Mouse (Mus musculus) midbrain, embryonic 11.5 days (tissue): ENCODE measurements around the gene Rrp1b. TPM values are rescaled to one million over a fixed set of nuclear protein-coding genes. Genes with fewer than 3 reads are reported as not detected.
A peak's percentile ranks its signal among the peaks of the same experiment; 100 is the strongest.

Source experiments
- ATAC-seq: fragments of 200-750 bp; cut with Nextera tagmentation; 2 replicates; pipeline ENCODE4 v1.8.0; 2017; ENCODE audit warnings: moderate TSS enrichment, moderate library complexity; ENCODE audit not compliant: low FRiP score
- DNase-seq: peaks from one replicate; pipeline ENCODE4 v3.0.0; 2015; ENCODE audit warnings: low spot score; ENCODE audit errors: missing footprints
- H3K27ac ChIP-seq: fragments of 300-500 bp; sonication (generic); 2 replicates; pipeline ENCODE4 v1.5.1; 2014; ENCODE audit warnings: low read depth, low read length
- H3K27me3 ChIP-seq: fragments of 300-500 bp; sonication (generic); 2 replicates; pipeline ENCODE4 v1.6.1; 2014; ENCODE audit warnings: mild to moderate bottlenecking, low read length, moderate library complexity, mixed read lengths; ENCODE audit not compliant: control insufficient read depth, insufficient read depth
- H3K36me3 ChIP-seq: fragments of 300-500 bp; sonication (generic); 2 replicates; pipeline ENCODE4 v1.6.1; 2014; ENCODE audit warnings: mild to moderate bottlenecking, low read length, moderate library complexity, mixed read lengths; ENCODE audit not compliant: control insufficient read depth, insufficient read depth
- H3K4me1 ChIP-seq: fragments of 300-500 bp; sonication (generic); 2 replicates; pipeline ENCODE4 v1.6.1; 2014; ENCODE audit warnings: low read length; ENCODE audit not compliant: control insufficient read depth, insufficient read depth
- H3K4me2 ChIP-seq: fragments of 300-500 bp; sonication (generic); 2 replicates; pipeline ENCODE4 v1.6.1; 2014; ENCODE audit warnings: mild to moderate bottlenecking, moderate library complexity
- H3K4me3 ChIP-seq: fragments of 300-500 bp; sonication (generic); 2 replicates; pipeline ENCODE4 v1.5.1; 2014; ENCODE audit warnings: low read depth, low read length
- H3K9ac ChIP-seq: fragments of 300-500 bp; sonication (generic); 2 replicates; pipeline ENCODE4 v1.6.1; 2014; ENCODE audit warnings: low read length
- H3K9me3 ChIP-seq: fragments of 300-500 bp; sonication (generic); 2 replicates; pipeline ENCODE4 v1.6.1; 2016; ENCODE audit warnings: low read length; ENCODE audit not compliant: control insufficient read depth
- WGBS: fragments of 180-500 bp; shearing (Covaris S2); extraction: QIAGEN DNeasy Blood & Tissue Kit; methylation state at CpG from one replicate; pipeline ENCODE4 v1.1.7; 2014; 5-methylcytosine and 5-hydroxymethylcytosine counted together
- polyA plus RNA-seq: library from polyadenylated mRNA; unstranded; fragments of >200 nt; fragmentation: Nextera tagmentation; extraction: Ambion mirVana; gene quantifications from 2 replicates; pipeline ENCODE4 v1.2.1, GENCODE M21; 2014

Rrp1b gene
- polyA plus RNA-seq = 49.4 and 51.2 TPM in 2 replicates

DNA sequence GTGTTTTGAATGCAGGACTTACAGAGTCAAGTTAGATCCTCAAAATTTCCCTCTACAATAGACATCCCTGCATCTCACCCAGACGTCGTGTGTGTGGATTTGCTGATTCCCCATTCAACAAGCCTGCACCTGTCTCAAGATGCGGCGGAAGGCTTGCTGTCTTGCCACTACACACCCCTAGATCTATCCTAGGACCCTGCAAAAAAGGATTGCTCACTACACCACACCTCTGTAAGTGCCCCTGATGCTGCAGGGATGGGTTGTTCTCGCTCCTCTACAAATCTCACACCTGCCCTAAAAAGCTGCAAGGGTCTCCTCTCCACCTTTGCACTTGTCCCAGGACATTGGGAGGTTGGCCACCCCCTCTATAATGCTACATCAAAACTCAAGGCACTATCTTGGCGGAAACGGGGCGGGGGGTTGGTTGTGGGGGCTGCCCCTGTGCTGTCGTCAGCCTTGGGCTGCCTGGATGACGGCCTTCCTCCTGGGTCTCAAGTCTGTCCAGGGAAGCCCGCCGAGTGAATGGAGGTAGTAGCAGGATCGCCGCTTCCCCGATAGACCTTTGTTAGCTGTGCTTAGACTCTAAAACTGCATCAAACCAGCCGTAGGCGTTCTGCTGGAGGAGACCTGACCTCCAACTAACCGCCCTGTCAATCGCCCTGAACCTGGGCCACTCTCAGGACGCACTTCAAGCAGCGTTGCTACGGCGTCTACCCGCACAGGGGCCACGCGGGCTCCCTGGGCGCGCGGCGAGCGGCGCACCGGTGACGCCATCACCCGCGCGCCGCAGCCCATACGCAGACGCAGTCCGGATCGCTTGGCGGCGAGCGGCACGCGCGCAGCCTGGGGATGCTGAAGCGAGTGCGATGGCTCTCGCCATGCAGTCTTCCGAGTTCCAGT, at the start of gene Rrp1b, which contains the start of gene Hsf2bp:
Gene Rrp1b (plus strand): TSS at position 492 of the 900 bp plus-strand sequence.
Gene Hsf2bp (minus strand): TSS at position 741 of the 900 bp plus-strand sequence.
- Histone ChIP-seq H3K27me3 (no peaks in the 10 kb centered on the region), H3K9me3 (no peaks in the 10 kb centered on the region), H3K36me3 (0 out of 2 replicates have a peak, but pooled peaks cover 2% of the 10 kb centered on the region), H3K4me3 (peak within 1 kb of the TSS; percentile 90), H3K4me2 (peak within 1 kb of the TSS; percentile 92), H3K27ac (peak within 1 kb of the TSS; percentile 48; the same call in 1 of the 2 replicates), H3K4me1 (peaks cover 13% of the 10 kb centered on the region), H3K9ac (peak within 1 kb of the TSS; percentile 89)
- peak; percentile 93 for ATAC-seq
- peak; percentile 99 for DNase-seq
- 6% methylated on average over 52 of the region's 52 CpGs for WGBS

DNA sequence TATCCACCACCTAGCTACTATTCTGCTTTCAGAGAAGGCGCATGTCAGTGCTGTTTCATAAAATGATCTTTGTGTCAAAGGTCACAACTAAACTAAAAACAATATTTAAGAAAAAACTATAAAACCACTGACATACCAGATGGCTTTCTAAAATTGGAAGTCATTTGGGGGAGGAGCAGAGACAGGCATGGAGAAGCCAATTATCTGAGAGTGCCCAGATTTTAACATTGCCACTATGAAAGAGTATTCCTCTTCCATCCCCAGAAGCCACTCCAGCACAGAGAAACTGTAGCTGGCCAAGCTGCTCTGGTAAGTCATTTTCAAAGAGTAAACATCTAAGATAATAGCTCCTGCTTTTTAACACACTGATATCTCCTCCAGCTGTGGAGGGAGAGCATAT, 49.0 kb upstream of the Rrp1b start:
- Histone ChIP-seq H3K9ac (no peak overlapping the region), H3K27me3 (no peaks in the 10 kb centered on the region), H3K4me2 (no peak overlapping the region), H3K9me3 (no peaks in the 10 kb centered on the region), H3K4me3 (no peak overlapping the region), H3K4me1 (no peaks in the 10 kb centered on the region), H3K36me3 (no peaks in the 10 kb centered on the region), H3K27ac (no peak overlapping the region)
- DNase-seq = no peak
- WGBS = 98% methylated on average over 1 of the region's 1 CpGs
- no peak for ATAC-seq

DNA sequence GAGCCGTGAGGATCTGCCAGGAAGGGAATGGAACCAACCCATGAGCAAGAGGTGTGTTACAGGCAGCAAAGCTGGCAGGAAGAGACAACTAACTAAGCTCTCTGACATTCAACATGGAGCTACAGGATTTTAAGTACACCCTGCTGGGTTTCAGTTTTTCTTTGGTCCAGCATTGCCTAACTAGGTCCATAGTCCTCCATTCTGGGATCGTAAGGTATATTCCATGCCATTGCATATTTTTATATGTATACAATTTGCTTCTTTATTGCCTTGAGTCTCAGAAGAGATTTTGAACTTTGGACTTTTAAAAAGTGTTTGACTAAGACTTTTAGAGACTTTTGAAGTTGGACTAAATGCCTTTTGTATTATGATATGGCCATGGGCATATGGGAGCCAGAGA, 46.9 kb upstream of the Rrp1b start:
- H3K27me3 ChIP-seq = no peaks in the 10 kb centered on the region
- DNase-seq = no peak
- no peaks in the 10 kb centered on the region for H3K36me3 ChIP-seq
- H3K9ac ChIP-seq = no peak overlapping the region
- H3K4me1 ChIP-seq = no peaks in the 10 kb centered on the region
- H3K4me3 ChIP-seq = no peak overlapping the region
- no peak for ATAC-seq
- 92% methylated on average over 2 of the region's 2 CpGs for WGBS
- no peak overlapping the region for H3K27ac ChIP-seq
- H3K9me3 ChIP-seq = no peaks in the 10 kb centered on the region
- no peak overlapping the region for H3K4me2 ChIP-seq

- WGBS = 81% methylated on average over 2 of the region's 2 CpGs
These were observed 43.9 kb upstream of the Rrp1b start for GRCm38 (mm10) chr17:31992004-31992403.

GRCm38 (mm10) chr17:31993354-31993753, 42.5 kb upstream of the Rrp1b start:
- H3K9ac ChIP-seq = no peak overlapping the region
- no peak for DNase-seq
- WGBS = 92% methylated on average over 1 of the region's 1 CpGs

More at GRCm38 (mm10) chr17:31992004-31992403, 43.9 kb upstream of the Rrp1b start:
- no peaks in the 10 kb centered on the region for H3K36me3 ChIP-seq
- no peaks in the 10 kb centered on the region for H3K9me3 ChIP-seq
- ATAC-seq (no peak), DNase-seq (no peak)
- H3K27ac ChIP-seq = no peak overlapping the region
- H3K4me1 ChIP-seq = no peaks in the 10 kb centered on the region
- no peaks in the 10 kb centered on the region for H3K27me3 ChIP-seq
- no peak overlapping the region for H3K9ac ChIP-seq
- no peak overlapping the region for H3K4me2 ChIP-seq
- no peak overlapping the region for H3K4me3 ChIP-seq

DNA sequence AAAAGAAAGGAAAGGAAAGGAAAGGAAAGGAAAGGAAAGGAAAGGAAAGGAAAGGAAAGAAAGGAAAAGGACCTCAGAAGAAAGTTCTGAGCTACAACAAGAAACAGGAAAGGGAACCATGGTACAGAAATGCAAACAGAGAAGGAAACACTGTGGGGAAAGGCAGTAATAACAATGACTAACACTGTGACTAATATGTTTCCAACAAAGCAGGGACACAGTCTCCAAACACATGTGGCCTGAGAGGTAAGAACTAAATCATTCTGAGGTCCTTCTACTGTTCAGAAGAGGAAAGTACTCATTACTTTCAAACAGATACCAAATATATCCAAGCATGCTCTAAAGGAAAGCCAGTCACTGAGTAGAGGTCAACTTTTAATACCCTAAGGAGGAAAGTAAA, 41.8 kb upstream of the Rrp1b start:
- Histone ChIP-seq H3K27me3 (no peaks in the 10 kb centered on the region), H3K36me3 (no peaks in the 10 kb centered on the region), H3K9ac (no peak overlapping the region), H3K9me3 (no peaks in the 10 kb centered on the region), H3K4me2 (no peak overlapping the region), H3K4me3 (no peak overlapping the region), H3K4me1 (no peaks in the 10 kb centered on the region), H3K27ac (no peak overlapping the region)
- ATAC-seq (no peak), DNase-seq (no peak)

More at GRCm38 (mm10) chr17:31993354-31993753, 42.5 kb upstream of the Rrp1b start:
- Histone ChIP-seq H3K4me3 (no peak overlapping the region), H3K4me2 (no peak overlapping the region), H3K27me3 (no peaks in the 10 kb centered on the region), H3K9me3 (no peaks in the 10 kb centered on the region), H3K36me3 (no peaks in the 10 kb centered on the region), H3K27ac (no peak overlapping the region), H3K4me1 (no peaks in the 10 kb centered on the region)
- no peak for ATAC-seq

GRCm38 (mm10) chr17:31995784-31996183, 40.1 kb upstream of the Rrp1b start:
- Histone ChIP-seq H3K4me2 (no peak overlapping the region), H3K27ac (no peak overlapping the region), H3K36me3 (no peaks in the 10 kb centered on the region), H3K4me3 (no peak overlapping the region), H3K4me1 (no peaks in the 10 kb centered on the region), H3K27me3 (no peaks in the 10 kb centered on the region), H3K9me3 (no peaks in the 10 kb centered on the region), H3K9ac (no peak overlapping the region)
- no peak for DNase-seq
- ATAC-seq = no peak
- 82% methylated on average over 2 of the region's 2 CpGs for WGBS

DNA sequence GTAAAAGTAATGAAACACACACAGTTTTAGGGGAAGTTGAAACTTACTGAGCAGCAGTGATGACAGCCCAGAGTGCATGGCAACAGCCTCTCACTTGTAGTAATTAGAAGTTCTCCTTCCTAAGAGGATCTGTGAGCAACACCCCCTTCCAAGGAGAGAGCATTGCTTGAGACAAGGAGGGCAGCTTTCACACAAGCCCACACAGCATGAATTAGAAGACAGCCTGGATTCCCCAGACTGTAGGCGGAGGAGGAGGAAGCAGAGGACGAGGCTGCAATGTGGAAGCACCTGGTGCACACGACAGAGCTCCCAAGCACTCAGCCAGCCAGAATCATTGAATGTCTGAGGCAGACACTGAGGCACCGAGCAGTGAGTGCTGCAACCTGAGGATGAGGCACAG, 39.6 kb upstream of the Rrp1b start:
- Histone ChIP-seq H3K27me3 (no peaks in the 10 kb centered on the region), H3K4me3 (no peak overlapping the region), H3K4me1 (no peaks in the 10 kb centered on the region), H3K9ac (no peak overlapping the region), H3K9me3 (no peaks in the 10 kb centered on the region), H3K27ac (no peak overlapping the region), H3K36me3 (no peaks in the 10 kb centered on the region), H3K4me2 (no peak overlapping the region)
- ATAC-seq = no peak
- no peak for DNase-seq
- 69% methylated on average over 4 of the region's 4 CpGs for WGBS

DNA sequence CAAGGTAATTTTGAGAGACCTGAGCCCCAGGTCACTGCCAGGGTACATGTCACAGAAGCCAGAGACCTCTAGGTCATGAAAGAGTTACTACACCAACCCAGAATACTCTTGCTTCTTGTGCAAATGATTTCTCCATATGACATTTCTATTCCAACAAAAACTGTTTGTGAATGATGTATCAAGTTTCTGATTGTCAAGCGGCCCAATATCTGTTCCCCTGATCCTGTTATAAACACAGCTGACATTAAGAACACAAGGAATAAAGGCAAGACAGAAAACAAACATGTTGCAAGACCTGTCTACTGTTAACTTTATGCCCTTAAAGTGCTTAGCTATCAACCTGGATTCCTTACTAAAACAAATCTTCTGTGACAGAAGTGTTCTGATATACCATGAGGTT, 37.5 kb upstream of the Rrp1b start:
- Histone ChIP-seq H3K9me3 (no peaks in the 10 kb centered on the region), H3K27ac (no peak overlapping the region), H3K36me3 (no peaks in the 10 kb centered on the region), H3K4me1 (no peaks in the 10 kb centered on the region), H3K27me3 (no peaks in the 10 kb centered on the region), H3K4me3 (no peak overlapping the region), H3K9ac (no peak overlapping the region), H3K4me2 (no peak overlapping the region)
- WGBS = 89% methylated on average over 1 of the region's 1 CpGs
- DNase-seq (no peak), ATAC-seq (no peak)
